Mouse (Mus musculus) erythroblast, embryonic 14.5 days (primary cell): ENCODE measurements at regions not wholly inside any gene's neighbourhood (a gene's known extent, or its start where the extent isn't known, plus 50 kb on each side); places are given as distances from the start of the nearest gene placed in this dataset.

Experiments
- GATA1 ChIP-seq: IDR thresholded peaks from 2 replicates; pipeline ENCODE4 v1.6.1; 2012; ENCODE audit warnings: low read length, inconsistent platforms, mixed read lengths
- TAL1 ChIP-seq: IDR thresholded peaks from 3 replicates; pipeline ENCODE4 v1.6.1; 2012; ENCODE audit warnings: low read length, inconsistent platforms, mixed read lengths

- TF ChIP-seq TAL1 (no peak), GATA1 (no peak)
Observed at GRCm38 (mm10) chr15:62195440-62195839, 1272.6 kb upstream of the A1bg start.
